Mouse (Mus musculus) urinary bladder, postnatal 14 days (tissue): Measurements from ENCODE around the gene Ncam1.

Experiments used
- DNase-seq: peaks from one replicate; pipeline ENCODE4 v3.0.0; 2021; ENCODE audit warnings: low spot score

Gene Ncam1

DNA sequence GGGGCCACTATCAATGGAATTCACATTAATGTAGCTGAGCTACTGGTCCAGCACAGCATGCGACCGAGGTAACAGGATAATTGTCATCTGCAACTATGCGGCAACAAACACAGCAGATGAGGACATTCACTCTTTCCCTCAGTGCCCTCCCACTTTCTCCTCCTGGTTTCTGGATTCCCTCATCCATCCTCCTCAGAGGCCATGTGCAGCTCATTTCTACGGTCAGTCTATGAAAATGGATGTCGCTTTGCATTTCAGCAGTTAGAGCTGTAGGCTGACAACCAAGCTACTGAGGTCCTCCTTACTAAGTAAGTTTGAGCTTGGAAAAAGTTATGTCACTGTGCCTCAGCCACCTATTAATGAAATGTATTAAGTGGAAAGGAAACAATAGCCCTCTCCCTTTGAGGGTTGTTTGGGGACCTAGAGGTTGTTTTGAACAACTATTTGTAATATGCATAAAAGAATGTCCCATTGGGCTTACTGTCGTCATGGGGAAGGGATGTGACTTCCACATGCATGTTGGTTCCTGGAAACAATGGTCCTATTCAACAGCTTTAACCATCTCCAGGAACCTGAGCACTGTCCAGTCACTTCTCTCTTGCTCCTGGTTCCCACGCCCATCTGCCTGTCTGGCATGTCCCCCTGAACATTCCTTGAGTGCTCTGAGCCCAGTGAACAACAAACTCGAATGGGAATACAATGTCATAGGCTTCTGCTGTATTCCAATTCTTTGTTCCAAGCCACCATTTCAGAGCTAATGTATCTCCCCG lies 122.8 kb downstream of the Ncam1 start:
- DNase-seq = no peak

GRCm38 (mm10) chr9:49672646-49673199 lies 126.0 kb downstream of the Ncam1 start:
- DNase-seq = no peak

DNA sequence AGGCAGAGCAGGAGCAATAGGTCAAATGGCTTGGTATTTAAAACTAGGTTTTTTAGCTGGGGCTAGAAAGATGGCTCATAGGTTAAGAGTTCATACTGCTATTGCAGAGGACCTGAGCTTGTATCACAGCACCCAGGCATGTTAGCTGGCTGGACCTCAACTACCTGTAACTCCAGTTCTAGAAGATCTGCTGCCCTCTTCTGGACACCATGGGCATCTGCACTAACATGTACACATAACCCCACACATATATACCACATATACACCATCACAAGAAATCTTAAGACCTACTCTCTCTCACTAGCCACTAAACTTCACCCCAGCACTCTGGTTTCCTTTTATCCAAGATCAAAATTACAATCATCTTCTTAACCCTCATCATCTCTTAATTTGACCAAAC lies 131.7 kb downstream of the Ncam1 start:
- DNase-seq = no peak

DNA sequence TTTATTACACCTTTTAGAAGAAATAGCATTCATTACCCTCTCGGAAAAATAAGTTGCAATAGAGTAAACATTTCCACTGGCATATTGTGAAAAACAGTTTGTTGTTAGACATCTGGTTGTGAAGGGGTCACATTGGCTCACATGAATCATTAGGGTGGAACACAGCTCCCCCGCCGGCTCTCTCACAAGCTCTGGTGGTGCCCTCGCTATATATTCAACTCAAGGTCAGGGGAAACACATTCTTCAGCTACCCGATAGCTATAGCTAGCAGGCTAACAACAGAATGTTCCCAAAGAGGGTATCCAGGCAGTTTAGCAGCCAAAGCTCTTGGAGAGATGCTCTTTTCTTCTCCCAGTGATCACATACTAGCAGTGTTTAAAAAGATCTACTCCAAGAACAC lies 133.4 kb downstream of the Ncam1 start:
- no peak for DNase-seq

GRCm38 (mm10) chr9:49663927-49664320 lies 134.8 kb downstream of the Ncam1 start:
- no peak for DNase-seq

- DNase-seq = no peak
Measured at GRCm38 (mm10) chr9:49662958-49663926, 135.5 kb downstream of the Ncam1 start.

- no peak for DNase-seq
Measured at GRCm38 (mm10) chr9:49661480-49661879, 137.2 kb downstream of the Ncam1 start.

DNA sequence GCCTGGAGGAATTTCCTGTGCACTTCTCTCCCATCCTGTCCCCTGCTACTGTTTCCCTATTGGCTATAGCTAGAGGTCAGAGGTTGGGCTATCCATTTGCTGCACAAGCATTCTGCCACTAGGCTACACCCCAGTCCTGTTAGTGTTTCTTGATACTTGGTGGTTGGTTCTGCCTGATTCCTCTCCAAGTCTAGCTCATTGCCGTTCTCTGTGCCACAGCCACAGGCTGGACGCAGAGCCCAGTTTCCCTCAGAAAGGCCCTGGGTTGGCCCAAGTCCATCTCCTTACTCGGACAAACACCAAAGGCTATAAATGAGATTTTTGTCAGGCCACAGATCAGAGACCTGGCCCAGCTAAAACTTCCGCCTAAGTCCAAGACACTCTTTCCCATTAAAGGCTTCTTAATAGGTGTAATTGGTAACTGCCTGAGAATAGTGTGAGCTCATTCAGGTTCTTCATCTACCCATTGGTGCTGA lies 140.3 kb downstream of the Ncam1 start:
- no peak for DNase-seq

DNA sequence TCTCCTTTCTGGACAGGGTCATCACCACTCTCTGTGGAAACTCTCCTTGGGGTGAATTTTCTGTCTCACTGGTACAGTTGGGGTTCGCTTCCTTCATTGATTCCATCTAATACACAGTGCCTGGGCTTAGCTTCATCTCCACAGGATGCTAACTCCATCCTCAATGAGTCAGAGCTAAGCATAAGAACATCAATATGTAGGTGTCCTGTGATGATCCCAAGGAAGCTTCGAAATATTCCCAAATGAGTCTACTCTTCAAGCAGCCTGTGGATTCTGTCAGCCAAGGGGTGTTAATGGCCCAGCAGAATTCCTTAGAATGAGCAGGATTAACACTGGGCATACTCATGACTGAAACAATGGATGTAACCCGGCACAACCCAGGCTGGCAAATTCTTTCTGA lies 144.3 kb downstream of the Ncam1 start:
- DNase-seq = no peak

- no peak for DNase-seq
Measured at GRCm38 (mm10) chr9:49653478-49654245, 145.1 kb downstream of the Ncam1 start.

DNA sequence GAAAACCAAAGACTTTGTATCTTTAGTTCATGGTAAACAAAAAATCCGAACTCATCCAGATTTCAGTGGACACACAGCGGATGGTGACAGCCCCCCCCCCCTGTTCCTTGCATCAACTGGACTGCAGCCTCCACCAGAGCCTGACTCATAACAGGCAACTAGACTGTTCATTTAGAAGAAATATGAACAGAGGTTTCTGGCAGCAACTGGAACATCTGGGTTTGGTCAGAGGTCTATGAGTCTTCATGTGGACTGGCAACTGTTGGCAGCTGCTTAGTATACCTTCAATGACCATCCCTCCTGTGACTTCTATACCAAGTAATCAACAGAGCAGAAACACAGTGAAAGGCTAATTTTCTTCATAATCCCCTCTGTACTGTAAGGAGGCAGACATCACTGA lies 154.4 kb downstream of the Ncam1 start:
- DNase-seq = no peak

GRCm38 (mm10) chr9:49640764-49641163 lies 158.0 kb downstream of the Ncam1 start:
- DNase-seq = no peak

DNA sequence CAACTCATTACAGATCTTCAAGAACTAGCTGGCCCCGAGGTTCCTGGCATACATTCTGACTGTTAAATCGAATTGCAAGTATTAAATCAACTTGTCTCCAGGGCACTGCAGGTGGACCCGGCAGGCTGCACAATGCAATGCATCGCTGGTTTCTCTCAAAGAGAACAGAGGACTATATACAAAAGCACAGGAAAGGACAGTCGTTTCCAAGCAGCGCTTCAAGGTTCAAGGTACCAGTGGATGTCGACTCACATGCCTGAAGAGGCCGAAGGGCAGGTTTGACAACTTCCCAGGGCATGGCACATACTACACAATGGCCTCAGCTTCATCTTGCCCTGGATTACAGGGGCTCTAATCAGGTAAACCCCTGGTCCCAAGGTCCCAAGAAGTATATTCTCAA lies 158.6 kb downstream of the Ncam1 start:
- no peak for DNase-seq

- no peak for DNase-seq
Measured at GRCm38 (mm10) chr9:49637955-49638354, 160.8 kb downstream of the Ncam1 start.

GRCm38 (mm10) chr9:49635668-49636326 lies 162.9 kb downstream of the Ncam1 start:
- no peak for DNase-seq

DNA sequence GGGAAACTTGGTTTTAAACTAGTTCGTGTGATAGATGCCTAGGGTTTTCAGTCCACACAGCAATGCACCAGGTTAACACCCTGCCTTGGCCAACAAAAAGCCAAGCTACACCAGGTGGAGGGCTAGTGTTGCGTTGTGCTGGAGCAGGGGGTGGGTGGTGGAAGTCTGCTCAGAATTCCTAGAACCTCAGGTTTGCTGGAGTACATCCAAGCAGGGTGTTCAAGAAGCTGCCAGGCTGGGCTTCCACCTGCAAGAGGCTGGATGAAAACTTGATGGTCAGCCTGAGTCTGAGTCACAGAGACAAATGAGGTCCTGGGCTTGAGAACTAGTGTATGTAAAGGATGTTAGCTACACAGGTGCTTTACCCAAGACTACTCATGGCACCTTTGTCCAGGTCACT lies 166.1 kb downstream of the Ncam1 start:
- DNase-seq = no peak

GRCm38 (mm10) chr9:49630336-49630735 lies 168.4 kb downstream of the Ncam1 start:
- DNase-seq = no peak

GRCm38 (mm10) chr9:49624910-49625309 lies 173.8 kb downstream of the Ncam1 start:
- DNase-seq = no peak

DNA sequence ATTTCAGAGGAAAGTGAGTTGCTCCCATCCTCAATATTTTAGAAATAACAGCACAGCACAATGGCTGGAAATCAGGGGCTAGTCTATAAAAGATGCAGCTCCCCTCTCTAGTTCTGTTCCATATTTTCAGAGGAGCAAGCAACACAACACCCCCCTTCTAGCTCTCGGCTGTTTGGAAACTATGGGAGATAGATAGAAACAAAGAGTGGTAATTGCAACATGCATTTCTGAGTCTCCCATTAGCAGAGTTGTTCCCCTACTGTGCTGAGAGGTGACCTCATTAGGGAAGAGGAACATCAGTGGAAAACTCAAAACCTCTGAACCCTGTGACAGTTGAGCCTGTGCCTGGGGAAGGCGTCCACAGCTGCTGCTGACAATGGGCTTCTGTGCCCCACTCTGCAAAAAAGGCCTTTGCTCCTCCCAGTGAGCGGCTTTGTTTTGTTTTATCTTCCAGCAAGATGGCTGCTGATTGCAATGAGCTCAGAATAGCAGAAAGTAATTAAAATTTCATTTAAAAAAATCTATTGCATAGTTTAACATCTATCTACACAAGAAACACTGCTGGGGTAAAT lies 174.7 kb downstream of the Ncam1 start:
- no peak for DNase-seq

- DNase-seq = no peak
Measured at GRCm38 (mm10) chr9:49622928-49623676, 175.6 kb downstream of the Ncam1 start.
